Mouse (Mus musculus) erythroblast, embryonic 14.5 days (primary cell): Measurements from ENCODE around the gene Wfikkn1.

Source experiments
- GATA1 ChIP-seq: IDR thresholded peaks from 2 replicates; pipeline ENCODE4 v1.6.1; 2012; ENCODE audit warnings: low read length, inconsistent platforms, mixed read lengths
- TAL1 ChIP-seq: IDR thresholded peaks from 3 replicates; pipeline ENCODE4 v1.6.1; 2012; ENCODE audit warnings: low read length, inconsistent platforms, mixed read lengths

- TF ChIP-seq TAL1 (no peak), GATA1 (no peak)
Measured at GRCm38 (mm10) chr17:25886806-25887205, 6.1 kb upstream of the Wfikkn1 start.
